Mouse (Mus musculus): ENCODE measurements at regions not wholly inside any gene's neighbourhood (a gene's known extent, or its start where the extent isn't known, plus 50 kb on each side); places are given as distances from the start of the nearest gene placed in this dataset.

DNA sequence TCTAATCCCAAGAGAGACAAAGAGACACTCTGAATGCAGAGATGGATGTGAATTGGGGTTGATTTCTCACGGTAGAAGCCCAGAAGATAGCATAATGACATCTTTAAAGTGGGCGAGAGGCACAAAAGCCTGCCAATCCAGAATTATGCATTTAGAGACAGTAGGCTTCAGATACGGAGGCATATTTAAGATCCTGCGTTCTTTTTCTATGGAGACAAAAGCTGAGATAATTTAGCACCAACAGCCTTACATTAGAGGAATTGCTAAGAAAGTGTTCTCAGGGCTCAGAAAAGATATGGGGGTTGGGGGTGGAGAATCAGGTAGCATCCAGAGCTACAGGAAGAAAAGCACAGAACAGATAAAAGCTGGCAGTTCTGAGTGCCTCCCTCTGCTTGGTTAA lies 422.4 kb upstream of the Kcnab2 start:
- Histone ChIP-seq H3K4me2 (ENCODE audit: low read length) (no peak overlapping the region), H3K4me3 (ENCODE audit: low read depth, low read length) (no peak overlapping the region), H3K27me3 (replicated peaks; ENCODE audit: control insufficient read depth, insufficient read depth, low read length) (no peaks in the 10 kb centered on the region), H3K36me3 (ENCODE audit: control insufficient read depth, insufficient read depth, low read length) (no peaks in the 10 kb centered on the region), H3K27ac (ENCODE audit: low read depth, low read length) (no peak overlapping the region; the same call in 1 of the 2 replicates), H3K9me3 (replicated peaks; ENCODE audit: control insufficient read depth, low read length) (no peaks in the 10 kb centered on the region), H3K9ac (ENCODE audit: low read length) (no peak overlapping the region), H3K4me1 (ENCODE audit: control insufficient read depth, insufficient read depth, low read length) (0 out of 2 replicates have a peak, but pooled peaks cover 4% of the 10 kb centered on the region)
- 41% methylated on average over 4 of the region's 4 CpGs for WGBS
- ATAC-seq (no peak), DNase-seq (ENCODE audit: low spot score) (peak; percentile 24)

DNA sequence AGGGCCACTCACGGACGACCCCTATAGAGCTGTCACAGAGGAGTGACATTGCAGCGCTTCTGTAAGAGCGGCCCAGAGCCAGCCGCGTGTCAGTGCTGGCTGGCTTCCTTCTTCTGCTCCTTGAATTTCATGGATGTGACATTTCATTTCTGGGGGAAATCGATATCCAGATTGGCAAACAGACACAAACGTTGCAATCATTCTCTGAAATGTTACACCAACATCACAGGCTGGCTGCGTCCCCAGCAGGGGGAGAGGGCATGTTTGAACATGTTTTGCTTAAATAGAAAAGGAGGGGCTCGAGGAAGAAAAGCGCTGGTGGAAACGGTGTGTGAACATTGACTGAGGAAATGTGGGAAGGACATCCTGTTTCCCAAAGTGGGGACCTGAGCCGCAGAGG lies 417.4 kb upstream of the Kcnab2 start:
- no peak for ATAC-seq
- DNase-seq (ENCODE audit: low spot score): peak; percentile 59
- H3K36me3 ChIP-seq (ENCODE audit: control insufficient read depth, insufficient read depth, low read length): no peaks in the 10 kb centered on the region
- no peak overlapping the region for H3K4me2 ChIP-seq (ENCODE audit: low read length)
- no peaks in the 10 kb centered on the region for H3K27me3 ChIP-seq (replicated peaks; ENCODE audit: control insufficient read depth, insufficient read depth, low read length)
- H3K9me3 ChIP-seq (replicated peaks; ENCODE audit: control insufficient read depth, low read length): no peaks in the 10 kb centered on the region
- no peak overlapping the region for H3K9ac ChIP-seq (ENCODE audit: low read length)
- H3K4me3 ChIP-seq (ENCODE audit: low read depth, low read length): no peak overlapping the region
- H3K27ac ChIP-seq (ENCODE audit: low read depth, low read length): no peak overlapping the region
- 68% methylated on average over 13 of the region's 13 CpGs for WGBS
- 0 out of 2 replicates have a peak, but pooled peaks cover 2% of the 10 kb centered on the region for H3K4me1 ChIP-seq (ENCODE audit: control insufficient read depth, insufficient read depth, low read length)

DNA sequence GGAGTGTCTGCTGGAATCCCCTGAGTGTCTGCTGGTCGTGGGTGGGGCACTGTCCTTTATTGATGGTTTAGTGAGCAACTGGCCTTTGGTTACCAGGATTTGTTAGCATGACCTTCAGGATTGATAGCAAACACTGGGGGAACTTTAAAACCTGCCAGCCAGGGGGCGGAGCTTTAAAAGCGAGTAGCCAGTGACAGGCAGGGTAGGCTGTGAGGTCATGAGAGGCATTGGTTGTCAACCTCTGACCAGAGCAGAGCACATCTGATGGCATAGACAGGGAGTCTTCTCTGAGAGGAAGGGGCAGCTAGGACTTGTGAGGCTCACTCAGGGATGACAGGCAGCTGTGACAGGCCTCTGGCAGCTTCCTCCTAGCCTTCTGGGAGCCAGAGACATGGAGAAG lies 415.3 kb upstream of the Kcnab2 start:
- Histone ChIP-seq H3K4me3 (ENCODE audit: low read depth, low read length) (no peak overlapping the region), H3K4me1 (ENCODE audit: control insufficient read depth, insufficient read depth, low read length) (no peaks in the 10 kb centered on the region), H3K27ac (ENCODE audit: low read depth, low read length) (no peak overlapping the region), H3K9ac (ENCODE audit: low read length) (no peak overlapping the region), H3K36me3 (ENCODE audit: control insufficient read depth, insufficient read depth, low read length) (no peaks in the 10 kb centered on the region), H3K4me2 (ENCODE audit: low read length) (no peak overlapping the region), H3K27me3 (replicated peaks; ENCODE audit: control insufficient read depth, insufficient read depth, low read length) (no peaks in the 10 kb centered on the region), H3K9me3 (replicated peaks; ENCODE audit: control insufficient read depth, low read length) (no peaks in the 10 kb centered on the region)
- DNase-seq (ENCODE audit: low spot score): no peak
- ATAC-seq: no peak
- WGBS: 89% methylated on average over 3 of the region's 3 CpGs

- no peaks in the 10 kb centered on the region for H3K4me1 ChIP-seq (ENCODE audit: control insufficient read depth, insufficient read depth, low read length)
- DNase-seq (ENCODE audit: low spot score): peak; percentile 25
- H3K9me3 ChIP-seq (replicated peaks; ENCODE audit: control insufficient read depth, low read length): no peaks in the 10 kb centered on the region
- no peaks in the 10 kb centered on the region for H3K36me3 ChIP-seq (ENCODE audit: control insufficient read depth, insufficient read depth, low read length)
- no peak overlapping the region for H3K27ac ChIP-seq (ENCODE audit: low read depth, low read length)
- 71% methylated on average over 5 of the region's 5 CpGs for WGBS
- no peaks in the 10 kb centered on the region for H3K27me3 ChIP-seq (replicated peaks; ENCODE audit: control insufficient read depth, insufficient read depth, low read length)
- no peak overlapping the region for H3K4me3 ChIP-seq (ENCODE audit: low read depth, low read length)
- ATAC-seq: no peak
- H3K4me2 ChIP-seq (ENCODE audit: low read length): no peak overlapping the region
- H3K9ac ChIP-seq (ENCODE audit: low read length): no peak overlapping the region
Measured at GRCm38 (mm10) chr4:152889211-152889610, 411.5 kb upstream of the Kcnab2 start.

DNA sequence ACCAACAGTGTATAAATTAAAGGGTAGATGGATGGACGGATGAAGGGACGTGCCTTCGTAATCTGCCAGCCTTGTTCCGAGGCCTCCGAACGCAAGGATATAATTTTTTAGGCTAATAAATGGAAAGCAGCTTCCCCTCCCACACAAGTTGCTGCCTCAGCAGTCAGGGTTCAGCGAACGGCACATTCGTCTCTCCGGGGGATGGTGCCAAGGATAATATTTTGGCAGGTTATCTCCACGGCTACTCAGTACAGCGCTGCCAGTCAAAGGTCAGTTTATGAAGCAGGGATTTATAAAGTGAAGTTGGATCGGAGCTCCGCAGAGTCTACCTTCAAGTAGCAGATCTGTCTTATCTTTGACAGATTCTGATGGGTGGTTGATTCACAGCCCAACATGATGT lies 410.6 kb upstream of the Kcnab2 start:
- no peaks in the 10 kb centered on the region for H3K36me3 ChIP-seq (ENCODE audit: control insufficient read depth, insufficient read depth, low read length)
- no peaks in the 10 kb centered on the region for H3K27me3 ChIP-seq (replicated peaks; ENCODE audit: control insufficient read depth, insufficient read depth, low read length)
- no peak overlapping the region for H3K4me2 ChIP-seq (ENCODE audit: low read length)
- no peak overlapping the region for H3K4me3 ChIP-seq (ENCODE audit: low read depth, low read length)
- ATAC-seq (no peak), DNase-seq (ENCODE audit: low spot score) (no peak)
- no peak overlapping the region for H3K9ac ChIP-seq (ENCODE audit: low read length)
- H3K9me3 ChIP-seq (replicated peaks; ENCODE audit: control insufficient read depth, low read length): no peaks in the 10 kb centered on the region
- no peaks in the 10 kb centered on the region for H3K4me1 ChIP-seq (ENCODE audit: control insufficient read depth, insufficient read depth, low read length)
- 85% methylated on average over 14 of the region's 14 CpGs for WGBS
- no peak overlapping the region for H3K27ac ChIP-seq (ENCODE audit: low read depth, low read length)

DNA sequence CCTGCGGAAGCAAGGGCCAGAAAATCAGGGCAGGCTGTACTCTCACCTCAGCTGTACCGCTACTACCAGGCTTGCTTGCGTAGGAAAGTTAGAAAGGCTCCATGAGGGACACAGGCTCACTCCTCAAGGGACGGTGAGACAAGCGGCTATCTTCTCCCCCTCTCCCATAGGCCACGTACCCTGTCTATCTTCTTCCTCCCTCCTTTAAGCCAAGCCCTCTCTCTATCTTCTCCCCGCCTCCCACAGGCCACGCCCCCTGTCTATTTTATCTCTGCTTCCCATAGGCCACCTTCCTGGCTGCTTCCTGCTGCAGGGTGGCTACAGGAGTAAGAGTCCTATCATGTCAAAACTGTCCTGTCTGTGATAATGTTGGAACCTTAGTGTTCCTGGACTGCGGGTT lies 409.1 kb upstream of the Kcnab2 start:
- Histone ChIP-seq H3K4me2 (ENCODE audit: low read length) (no peak overlapping the region), H3K9ac (ENCODE audit: low read length) (no peak overlapping the region), H3K36me3 (ENCODE audit: control insufficient read depth, insufficient read depth, low read length) (no peaks in the 10 kb centered on the region), H3K4me3 (ENCODE audit: low read depth, low read length) (no peak overlapping the region), H3K4me1 (ENCODE audit: control insufficient read depth, insufficient read depth, low read length) (no peaks in the 10 kb centered on the region), H3K27me3 (replicated peaks; ENCODE audit: control insufficient read depth, insufficient read depth, low read length) (no peaks in the 10 kb centered on the region), H3K27ac (ENCODE audit: low read depth, low read length) (no peak overlapping the region), H3K9me3 (replicated peaks; ENCODE audit: control insufficient read depth, low read length) (no peaks in the 10 kb centered on the region)
- 72% methylated on average over 9 of the region's 9 CpGs for WGBS
- ATAC-seq (no peak), DNase-seq (ENCODE audit: low spot score) (no peak)

DNA sequence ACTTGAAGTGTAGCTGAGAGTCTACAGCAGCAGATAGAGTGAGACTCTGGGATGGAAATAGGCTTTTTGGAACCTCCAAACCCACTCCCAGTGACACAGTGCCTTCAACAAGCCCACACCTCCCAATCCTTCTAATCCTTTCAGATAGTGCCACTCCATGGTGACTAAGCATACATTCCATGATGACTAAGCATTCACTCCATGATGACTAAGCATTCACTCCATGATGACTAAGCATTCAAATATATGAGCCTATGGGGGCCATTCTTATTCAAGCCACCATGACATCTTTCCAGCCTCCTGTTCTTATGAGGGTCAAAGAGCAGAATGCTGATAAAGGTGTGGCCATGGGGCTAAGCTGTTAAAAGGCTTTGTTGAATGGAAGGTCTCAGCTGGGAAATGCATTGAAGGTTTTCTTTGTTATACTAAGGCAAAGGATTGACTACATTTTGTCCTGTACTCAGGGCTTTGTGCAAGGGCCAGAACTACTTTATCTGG lies 403.8 kb upstream of the Kcnab2 start:
- H3K4me1 ChIP-seq (ENCODE audit: control insufficient read depth, insufficient read depth, low read length): peaks cover 3% of the 10 kb centered on the region; the same call in 1 of the 2 replicates
- no peak overlapping the region for H3K4me3 ChIP-seq (ENCODE audit: low read depth, low read length)
- H3K27me3 ChIP-seq (replicated peaks; ENCODE audit: control insufficient read depth, insufficient read depth, low read length): no peaks in the 10 kb centered on the region
- H3K4me2 ChIP-seq (ENCODE audit: low read length): no peak overlapping the region
- H3K36me3 ChIP-seq (ENCODE audit: control insufficient read depth, insufficient read depth, low read length): no peaks in the 10 kb centered on the region
- no peak overlapping the region for H3K27ac ChIP-seq (ENCODE audit: low read depth, low read length)
- H3K9ac ChIP-seq (ENCODE audit: low read length): no peak overlapping the region
- ATAC-seq: no peak
- DNase-seq (ENCODE audit: low spot score): no peak
- H3K9me3 ChIP-seq (replicated peaks; ENCODE audit: control insufficient read depth, low read length): no peaks in the 10 kb centered on the region

GRCm38 (mm10) chr4:152880368-152880767 lies 402.7 kb upstream of the Kcnab2 start:
- 95% methylated on average over 2 of the region's 2 CpGs for WGBS
- no peaks in the 10 kb centered on the region for H3K36me3 ChIP-seq (ENCODE audit: control insufficient read depth, insufficient read depth, low read length)
- H3K9me3 ChIP-seq (replicated peaks; ENCODE audit: control insufficient read depth, low read length): no peaks in the 10 kb centered on the region
- no peak overlapping the region for H3K27ac ChIP-seq (ENCODE audit: low read depth, low read length)
- H3K9ac ChIP-seq (ENCODE audit: low read length): no peak overlapping the region
- no peaks in the 10 kb centered on the region for H3K27me3 ChIP-seq (replicated peaks; ENCODE audit: control insufficient read depth, insufficient read depth, low read length)
- H3K4me2 ChIP-seq (ENCODE audit: low read length): no peak overlapping the region
- ATAC-seq (no peak), DNase-seq (ENCODE audit: low spot score) (no peak)
- H3K4me1 ChIP-seq (ENCODE audit: control insufficient read depth, insufficient read depth, low read length): peaks cover 3% of the 10 kb centered on the region; the same call in 1 of the 2 replicates
- H3K4me3 ChIP-seq (ENCODE audit: low read depth, low read length): no peak overlapping the region

GRCm38 (mm10) chr4:152878941-152879340 lies 401.3 kb upstream of the Kcnab2 start:
- DNase-seq (ENCODE audit: low spot score): peak; percentile 51
- Histone ChIP-seq H3K4me2 (ENCODE audit: low read length) (no peak overlapping the region), H3K9me3 (replicated peaks; ENCODE audit: control insufficient read depth, low read length) (no peaks in the 10 kb centered on the region), H3K4me3 (ENCODE audit: low read depth, low read length) (no peak overlapping the region), H3K36me3 (ENCODE audit: control insufficient read depth, insufficient read depth, low read length) (no peaks in the 10 kb centered on the region), H3K9ac (ENCODE audit: low read length) (no peak overlapping the region), H3K4me1 (ENCODE audit: control insufficient read depth, insufficient read depth, low read length) (peaks cover 3% of the 10 kb centered on the region; the same call in 1 of the 2 replicates), H3K27me3 (replicated peaks; ENCODE audit: control insufficient read depth, insufficient read depth, low read length) (no peaks in the 10 kb centered on the region), H3K27ac (ENCODE audit: low read depth, low read length) (no peak overlapping the region)
- WGBS: 47% methylated on average over 14 of the region's 14 CpGs
- peak; percentile 52; the same call in 1 of the 2 replicates for ATAC-seq

Measured in forebrain, embryonic 14.5 days (tissue).